Mouse (Mus musculus) small intestine, adult 2 months (tissue): ENCODE results near the gene Dpp6. TPM values are rescaled to one million over a fixed set of nuclear protein-coding genes. Genes with fewer than 3 reads are reported as not detected.

Experiments
- H3K27ac ChIP-seq: fragments of 200-500 bp; 2 replicates; pipeline ENCODE4 v1.5.1; 2012; ENCODE audit warnings: low read depth, low read length, control low read depth, inconsistent platforms; ENCODE audit not compliant: insufficient read depth
- H3K27me3 ChIP-seq: fragments of 200-500 bp; 2 replicates; pipeline ENCODE4 v1.6.1; 2012; ENCODE audit warnings: mild to moderate bottlenecking, moderate library complexity, low read length, inconsistent platforms; ENCODE audit not compliant: control insufficient read depth, insufficient read depth
- H3K36me3 ChIP-seq: fragments of 200-500 bp; 2 replicates; pipeline ENCODE4 v1.6.1; 2012; ENCODE audit warnings: mild to moderate bottlenecking, low read length, control low read depth, inconsistent platforms; ENCODE audit not compliant: control insufficient read depth, insufficient read depth
- H3K4me1 ChIP-seq: fragments of 200-500 bp; 2 replicates; pipeline ENCODE4 v1.6.1; 2012; ENCODE audit warnings: low read length, inconsistent platforms, mixed read lengths; ENCODE audit not compliant: control insufficient read depth, insufficient read depth, insufficient read length
- H3K4me3 ChIP-seq: fragments of 200-500 bp; 2 replicates; pipeline ENCODE4 v1.5.1; 2012; ENCODE audit warnings: low read depth, mild to moderate bottlenecking, control low read depth, inconsistent platforms, low read length, moderate library complexity
- CTCF ChIP-seq: fragments of 200-500 bp; IDR thresholded peaks from 2 replicates; pipeline ENCODE4 v1.5.1; 2012; ENCODE audit warnings: low read depth, mild to moderate bottlenecking, control low read depth, inconsistent platforms, low read length, moderate library complexity, mixed read lengths; ENCODE audit not compliant: insufficient replicate concordance, insufficient read length; ENCODE audit errors: extremely low read depth
- POLR2A ChIP-seq: fragments of 200-500 bp; IDR thresholded peaks from 2 replicates; pipeline ENCODE4 v1.6.1; 2012; ENCODE audit warnings: low read depth, mild to moderate bottlenecking, control low read depth, inconsistent platforms, low read length, moderate library complexity
- WGBS: fragments of 180-500 bp; shearing (Covaris S2); methylation state at CpG from one replicate; pipeline ENCODE4 v1.1.7; 2018; 5-methylcytosine and 5-hydroxymethylcytosine counted together
- polyA plus RNA-seq: library from polyadenylated mRNA; depleted of rRNA; stranded (reverse); fragments of >200 nt; gene quantifications from 2 replicates; pipeline ENCODE4 v1.2.3, GENCODE M21; 2012

Dpp6 gene
- polyA plus RNA-seq, 1 experiment: 0.41 TPM

DNA sequence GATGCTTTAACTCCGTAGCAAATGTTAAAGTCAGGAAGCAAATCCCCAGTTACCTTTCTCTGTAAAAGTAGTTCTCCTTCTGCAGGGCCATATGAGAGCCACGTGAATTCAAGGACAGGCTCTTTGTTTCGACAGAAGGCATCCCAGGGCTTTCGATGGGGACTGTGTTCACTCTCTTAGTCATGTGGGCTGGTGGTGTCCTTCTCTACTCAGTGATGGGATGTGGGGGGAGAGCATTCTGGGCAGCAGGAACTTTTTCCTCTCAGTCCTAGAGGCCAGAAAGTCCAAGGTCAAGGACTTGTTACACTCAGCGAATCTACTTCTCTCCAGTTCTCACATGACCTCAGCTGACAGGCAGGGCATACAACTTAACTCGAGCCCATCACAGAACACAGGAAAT is 525.3 kb downstream of the Dpp6 start:
- H3K36me3 ChIP-seq: no peaks in the 10 kb centered on the region
- H3K4me3 ChIP-seq: no peak overlapping the region
- no peak for TF ChIP-seq POLR2A
- no peak for TF ChIP-seq CTCF
- 69% methylated on average over 6 of the region's 6 CpGs for WGBS
- H3K27me3 ChIP-seq: no peaks in the 10 kb centered on the region
- H3K4me1 ChIP-seq: no peaks in the 10 kb centered on the region
- H3K27ac ChIP-seq: no peak overlapping the region

DNA sequence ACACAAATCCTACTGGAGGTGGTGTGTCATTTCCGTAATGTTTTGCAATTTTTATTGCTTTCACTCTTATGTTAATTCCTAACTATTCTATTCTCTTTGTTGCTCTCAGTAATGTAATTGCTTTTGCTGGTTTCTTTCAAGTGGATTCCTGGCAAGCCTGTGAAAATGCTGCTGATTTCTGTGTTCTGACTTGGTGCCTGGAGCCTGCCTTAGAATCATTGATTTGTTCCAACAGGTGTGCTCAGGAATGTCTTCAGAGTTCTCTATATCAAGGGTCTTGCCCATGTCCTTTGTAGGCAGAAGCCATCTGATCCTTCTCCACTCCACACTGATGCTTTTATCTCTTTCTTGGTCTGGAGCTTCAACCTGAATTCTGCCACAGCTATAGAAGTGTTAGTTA is 526.6 kb downstream of the Dpp6 start:
- H3K4me1 ChIP-seq: no peaks in the 10 kb centered on the region
- no peak overlapping the region for H3K27ac ChIP-seq
- H3K27me3 ChIP-seq: no peaks in the 10 kb centered on the region
- TF ChIP-seq CTCF (no peak), POLR2A (no peak)
- no peaks in the 10 kb centered on the region for H3K36me3 ChIP-seq
- no peak overlapping the region for H3K4me3 ChIP-seq
- 45% methylated on average over 1 of the region's 1 CpGs for WGBS

DNA sequence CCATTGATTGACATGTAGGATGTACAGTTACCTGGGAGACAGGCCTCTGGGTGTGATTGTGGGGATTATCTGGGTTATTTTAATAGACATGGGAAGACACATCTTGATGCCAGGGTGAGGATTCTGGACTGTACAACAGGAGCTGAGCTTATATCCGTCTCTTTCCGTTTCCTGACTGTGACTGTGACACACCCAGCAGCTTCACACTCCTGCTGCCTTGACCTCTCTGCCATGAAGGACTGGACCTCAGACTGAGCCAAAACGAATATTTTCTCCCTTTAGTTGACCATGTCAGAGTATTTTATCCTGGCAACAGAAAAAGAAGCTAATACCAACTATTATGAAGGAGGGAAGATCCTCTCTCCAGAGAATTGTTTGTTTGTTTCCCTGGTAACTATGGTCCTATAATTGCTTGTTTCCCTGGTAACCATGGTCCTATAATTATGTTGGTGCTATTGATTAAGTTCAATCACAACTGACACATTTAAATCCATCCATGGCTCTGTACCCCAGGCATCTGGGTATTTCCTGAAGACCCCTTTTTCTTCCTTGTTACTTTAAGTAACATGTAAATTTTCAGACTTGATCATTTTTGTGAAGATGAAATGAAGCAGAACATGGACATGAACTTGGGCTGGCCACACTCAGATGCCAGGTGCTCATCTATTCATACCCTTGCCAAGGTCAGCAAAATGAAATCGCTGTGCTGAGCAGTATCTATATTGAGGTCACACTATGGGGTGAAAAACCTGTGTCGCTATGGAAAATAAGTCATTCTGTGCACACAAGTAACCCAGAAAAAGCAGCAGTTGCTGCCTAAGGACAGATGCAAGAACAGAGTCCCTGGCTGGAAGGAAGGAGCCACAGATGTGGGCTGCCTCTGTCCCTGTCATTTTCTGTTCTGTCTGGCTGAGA is 531.4 kb downstream of the Dpp6 start:
- Histone ChIP-seq H3K4me1 (no peaks in the 10 kb centered on the region), H3K27ac (no peak overlapping the region), H3K4me3 (no peak overlapping the region), H3K36me3 (no peaks in the 10 kb centered on the region), H3K27me3 (no peaks in the 10 kb centered on the region)
- TF ChIP-seq POLR2A (no peak), CTCF (no peak)
- 55% methylated on average over 5 of the region's 5 CpGs for WGBS

DNA sequence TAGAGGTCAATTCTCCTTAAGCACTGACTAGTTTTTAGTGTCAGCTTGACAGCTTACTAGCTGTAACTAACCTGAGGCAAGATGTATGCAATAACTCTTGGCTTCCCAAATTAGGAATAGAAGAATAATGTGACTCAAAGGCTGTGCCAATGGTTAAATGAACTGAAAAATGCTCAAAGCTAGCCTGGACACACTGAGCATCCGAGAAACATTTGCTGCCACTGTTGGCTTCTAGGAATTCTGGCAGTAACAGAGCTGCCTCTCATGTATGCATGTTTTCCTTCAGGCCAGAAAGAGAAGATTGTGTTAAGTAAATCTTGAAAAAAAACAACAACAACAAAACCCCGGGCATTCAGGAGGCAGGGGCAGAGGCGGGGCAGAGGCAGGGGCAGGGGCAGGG is 540.6 kb downstream of the Dpp6 start:
- TF ChIP-seq POLR2A (no peak), CTCF (no peak)
- H3K4me1 ChIP-seq: no peaks in the 10 kb centered on the region
- H3K36me3 ChIP-seq: no peaks in the 10 kb centered on the region
- 71% methylated on average over 3 of the region's 3 CpGs for whole genome bisulfite sequencing
- no peaks in the 10 kb centered on the region for H3K27me3 ChIP-seq
- H3K27ac ChIP-seq: no peak overlapping the region
- H3K4me3 ChIP-seq: no peak overlapping the region

DNA sequence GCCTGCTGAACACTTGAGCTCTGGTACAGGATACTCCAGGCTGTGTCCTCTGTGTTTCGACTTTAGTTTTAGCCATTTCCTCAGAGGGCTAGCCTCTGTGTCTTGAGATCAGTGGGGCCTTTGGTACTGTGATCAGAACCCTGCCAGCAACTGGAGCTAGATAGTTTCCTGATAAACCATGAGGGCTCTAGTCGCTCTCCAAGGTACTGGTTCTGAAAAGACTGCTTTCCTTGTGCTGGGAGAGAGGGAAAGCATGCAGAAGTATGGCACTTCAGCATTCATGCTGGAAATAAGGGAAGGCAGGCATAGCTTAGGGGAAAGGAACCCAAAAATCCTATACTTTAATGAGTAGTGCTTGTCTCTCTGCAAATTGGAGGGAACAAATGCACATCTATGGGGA is 548.9 kb downstream of the Dpp6 start:
- 64% methylated on average over 2 of the region's 2 CpGs for WGBS
- Histone ChIP-seq H3K36me3 (no peaks in the 10 kb centered on the region), H3K27ac (no peak overlapping the region), H3K4me1 (no peaks in the 10 kb centered on the region), H3K27me3 (no peaks in the 10 kb centered on the region), H3K4me3 (no peak overlapping the region)
- TF ChIP-seq CTCF (no peak), POLR2A (no peak)

DNA sequence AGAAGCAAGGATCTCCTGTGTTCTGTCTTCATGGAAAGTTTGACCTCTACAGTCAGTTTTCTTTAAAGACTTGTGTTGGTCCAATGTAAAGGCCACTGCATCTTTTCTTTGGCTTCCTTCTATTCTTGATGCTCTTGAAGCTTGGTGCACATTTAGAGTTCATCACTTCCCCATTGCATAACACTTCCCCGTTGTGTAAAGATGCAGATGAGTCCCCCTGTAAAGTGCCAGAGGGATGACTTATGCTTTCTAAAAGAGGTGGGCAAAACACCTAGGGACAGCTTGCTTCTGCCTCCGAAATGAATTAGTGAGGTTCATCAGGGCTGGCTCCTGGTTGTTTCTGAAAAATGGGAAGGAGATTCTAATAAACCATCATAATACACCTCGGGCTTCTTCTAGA is 553.8 kb downstream of the Dpp6 start:
- H3K36me3 ChIP-seq: no peaks in the 10 kb centered on the region
- TF ChIP-seq CTCF (no peak), POLR2A (no peak)

DNA sequence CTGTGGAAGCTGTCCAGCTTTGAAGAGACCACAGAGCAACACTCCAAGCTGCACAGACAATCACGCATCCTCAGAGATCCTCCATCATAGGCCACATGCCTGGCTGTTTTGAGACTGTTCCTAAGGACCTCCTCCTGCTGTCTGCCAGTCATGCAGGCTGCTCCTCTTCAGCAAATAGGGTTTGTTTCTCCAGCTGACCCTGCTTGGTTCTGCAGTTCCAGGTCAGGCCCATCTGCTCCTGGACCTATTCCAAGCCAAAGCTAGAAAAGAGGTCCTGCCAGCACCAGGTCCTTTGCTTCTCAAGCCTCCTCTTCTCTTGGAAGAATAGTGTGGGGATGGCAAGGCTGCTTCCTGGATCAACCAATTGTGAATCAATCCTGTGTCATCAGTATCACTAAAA is 556.9 kb downstream of the Dpp6 start:
- 64% methylated on average over 1 of the region's 1 CpGs for WGBS
- H3K4me1 ChIP-seq: no peaks in the 10 kb centered on the region
- no peaks in the 10 kb centered on the region for H3K36me3 ChIP-seq
- no peak for TF ChIP-seq POLR2A
- no peaks in the 10 kb centered on the region for H3K27me3 ChIP-seq
- H3K4me3 ChIP-seq: no peak overlapping the region
- no peak overlapping the region for H3K27ac ChIP-seq

More for the DNA sequence above, 553.8 kb downstream of the Dpp6 start:
- 64% methylated on average over 3 of the region's 3 CpGs for WGBS
- H3K27ac ChIP-seq: no peak overlapping the region
- H3K4me3 ChIP-seq: no peak overlapping the region
- no peaks in the 10 kb centered on the region for H3K27me3 ChIP-seq
- no peaks in the 10 kb centered on the region for H3K4me1 ChIP-seq
